Mouse (Mus musculus) G1E (cell line): ENCODE data around the gene Ypel4.

Experiments
- CTCF ChIP-seq: IDR thresholded peaks from 2 replicates; pipeline ENCODE4 v1.5.1; 2012; ENCODE audit warnings: low read depth, low read length, inconsistent platforms, mixed read lengths
- GATA1 ChIP-seq: IDR thresholded peaks from 2 replicates; pipeline ENCODE4 v1.6.1; 2012; ENCODE audit warnings: borderline replicate concordance, low read length, inconsistent platforms, mixed read lengths
- GATA2 ChIP-seq: IDR thresholded peaks from 2 replicates; pipeline ENCODE4 v1.6.1; 2012; ENCODE audit warnings: low read depth, low read length, inconsistent platforms, borderline replicate concordance
- POLR2AphosphoS5 ChIP-seq: IDR thresholded peaks from 2 replicates; pipeline ENCODE4 v1.6.1; 2012; ENCODE audit warnings: low read depth, low read length, inconsistent platforms; ENCODE audit not compliant: insufficient replicate concordance
- TAL1 ChIP-seq: conservative IDR thresholded peaks from 2 replicates; pipeline ENCODE4 v1.6.1; 2012; ENCODE audit warnings: low read depth, low read length, inconsistent platforms, mixed read lengths

DNA sequence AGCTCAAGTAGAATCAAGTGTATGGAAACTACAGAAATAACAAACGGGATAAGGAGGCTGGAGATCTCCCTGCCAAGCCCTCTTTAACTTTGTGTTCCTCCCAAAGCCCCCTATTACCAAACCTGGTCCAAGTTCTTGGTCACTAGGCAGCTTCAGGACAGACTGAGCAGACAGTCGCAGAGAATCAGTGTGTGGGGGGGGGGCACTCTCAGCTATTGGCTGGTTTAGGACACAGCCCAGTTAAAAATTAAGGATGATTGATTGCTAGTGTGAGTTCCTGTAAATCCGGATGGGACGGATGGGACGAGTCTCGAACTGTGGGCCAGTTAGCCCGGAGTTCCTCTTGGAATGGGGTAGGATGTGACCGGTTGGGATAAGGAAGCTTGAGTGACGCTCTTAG is 41.4 kb downstream of the Ypel4 start, which contains the start of gene Serping1:
- TF ChIP-seq CTCF (no peak), TAL1 (no peak), POLR2AphosphoS5 (no peak), GATA1 (no peak), GATA2 (no peak)
